Mouse (Mus musculus) liver, postnatal 0 days (tissue): Measurements from ENCODE around the gene Tle4.

Experiments used
- CTCF ChIP-seq: sonication (generic); IDR thresholded peaks from 2 replicates; pipeline ENCODE4 v1.5.1; 2016; ENCODE audit warnings: antibody characterized with exemption, low read depth
- EP300 ChIP-seq: IDR thresholded peaks from 2 replicates; pipeline ENCODE4 v1.6.1; 2016; ENCODE audit warnings: antibody characterized with exemption, low read depth, mild to moderate bottlenecking

DNA sequence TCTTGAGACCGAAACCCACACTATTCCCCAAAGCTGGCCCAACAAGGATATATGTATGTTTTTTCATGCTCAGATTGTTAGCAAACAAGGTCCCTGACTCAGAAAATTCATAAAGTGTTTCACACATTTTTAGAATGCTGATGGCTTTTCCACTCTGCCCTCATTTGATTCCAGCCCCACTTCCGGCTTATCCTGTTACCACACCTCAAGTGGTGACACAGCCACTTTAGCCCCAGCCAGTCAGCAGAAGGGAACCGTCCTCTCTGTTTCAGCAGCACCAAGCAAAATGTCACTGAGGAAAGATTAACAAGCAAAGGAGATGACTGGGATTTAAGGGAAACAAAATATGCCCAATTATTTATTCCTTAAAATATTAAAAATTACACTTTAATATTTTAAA is 50.0 kb downstream of the Tle4 start:
- no peak for TF ChIP-seq CTCF
- TF ChIP-seq EP300, result no peak
